Mouse (Mus musculus) ovary, adult 18-20 months (tissue): ENCODE measurements at regions not wholly inside any gene's neighbourhood (a gene's known extent, or its start where the extent isn't known, plus 50 kb on each side); places are given as distances from the start of the nearest gene placed in this dataset.
"Not testable (repeated sequence)": the region's sequence is repeated elsewhere in the genome, so short reads cannot be mapped to it uniquely, and the experiment has no call there.

Experiments
- DNase-seq: peaks from one replicate; pipeline ENCODE4 v3.0.0; 2022; ENCODE audit warnings: low spot score, mixed read lengths

GRCm38 (mm10) chr16:55758707-55759067, 80.0 kb downstream of the Nfkbiz start:
- DNase-seq = no peak

DNA sequence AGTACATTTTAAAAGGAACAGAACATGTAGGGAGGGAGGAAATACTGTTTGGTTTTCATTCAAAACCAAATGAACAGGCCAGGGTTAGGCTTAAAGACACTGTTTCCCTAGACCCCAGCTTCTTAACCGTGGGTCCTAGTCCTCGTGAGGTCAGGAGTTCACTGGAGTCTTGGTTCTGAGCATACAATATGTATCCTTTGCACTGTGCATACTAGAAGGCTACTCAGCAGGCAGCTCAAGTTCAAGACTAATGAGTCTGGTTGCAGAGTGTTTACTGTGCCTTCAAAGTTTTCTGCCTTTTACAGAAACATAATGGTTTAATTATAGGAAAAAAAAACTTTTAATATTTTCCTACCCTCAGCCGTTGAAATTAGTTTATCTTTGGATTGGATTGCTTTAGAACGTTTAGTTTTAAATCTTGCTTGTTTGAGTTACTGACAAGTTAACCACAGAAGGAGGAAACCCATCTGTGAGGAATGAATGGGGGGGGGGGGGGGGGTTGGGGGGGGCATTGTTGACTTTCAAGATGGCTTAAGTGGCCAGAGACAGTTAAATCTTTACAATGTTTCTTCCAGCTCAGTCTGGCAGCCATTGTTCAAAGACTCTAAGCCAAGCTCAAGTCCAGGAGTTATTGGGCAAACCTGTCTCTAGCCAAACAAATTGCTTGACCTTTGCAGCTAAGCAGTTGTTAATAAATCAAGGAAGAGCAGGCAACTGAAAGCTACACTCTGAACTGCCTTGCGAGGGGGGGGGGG, 80.6 kb downstream of the Nfkbiz start:
- no peak for DNase-seq

GRCm38 (mm10) chr16:55757422-55757815, 81.3 kb downstream of the Nfkbiz start:
- not testable (repeated sequence) for DNase-seq

DNA sequence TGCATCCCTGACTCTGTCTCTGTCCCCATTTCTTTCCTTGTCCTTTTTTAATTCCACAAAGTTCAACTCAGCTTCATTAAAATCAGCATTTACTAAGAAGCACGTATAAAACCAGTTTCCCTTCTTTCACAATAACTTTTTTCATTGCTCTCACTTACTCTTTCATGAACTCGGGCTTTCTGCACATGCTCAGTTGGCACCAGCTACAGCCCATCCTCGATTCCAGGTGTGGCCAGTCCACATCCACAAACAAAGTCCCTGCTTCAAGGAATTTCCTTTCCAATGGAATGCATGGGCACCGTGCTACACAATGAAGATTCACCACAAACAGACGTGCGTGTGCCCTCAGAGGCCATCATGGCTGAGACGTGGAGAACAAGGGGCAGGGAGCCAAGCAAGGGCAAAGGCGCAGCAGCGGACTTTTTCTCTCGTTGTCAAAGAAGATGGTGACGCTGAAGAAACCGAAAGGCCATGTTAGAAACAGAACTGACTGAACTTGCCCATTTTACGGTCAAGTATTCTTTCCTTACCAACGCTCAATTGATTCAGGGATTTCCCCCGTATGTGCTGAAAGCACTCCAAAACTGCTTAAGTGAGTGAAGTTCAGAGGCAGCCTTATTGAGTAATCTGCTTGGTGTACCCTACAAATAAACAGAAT, 81.8 kb downstream of the Nfkbiz start:
- no peak for DNase-seq

DNA sequence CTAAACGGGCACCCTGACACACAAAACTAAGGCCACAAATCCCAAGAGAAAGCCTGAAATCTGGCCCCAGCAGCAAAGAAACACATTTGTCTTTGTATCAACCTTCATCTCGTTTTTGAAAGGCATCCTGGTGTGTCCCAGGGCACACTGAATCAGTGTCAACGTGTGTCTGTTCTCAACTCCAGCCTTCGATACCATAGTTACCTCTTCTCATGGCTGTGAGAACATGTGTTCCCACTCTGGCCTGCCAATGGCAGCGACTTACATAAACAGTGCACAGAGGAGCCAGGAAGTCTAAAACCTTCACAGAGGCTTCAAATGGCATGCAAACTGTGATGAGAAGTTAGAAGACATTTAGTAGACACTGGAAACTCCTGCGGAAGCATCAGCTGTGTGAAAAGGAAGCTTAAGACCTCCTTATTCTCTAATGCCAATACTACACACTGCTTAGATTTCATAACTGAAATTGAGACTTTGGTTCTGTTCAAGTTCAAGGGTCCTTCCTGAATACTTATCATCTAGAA, 83.3 kb downstream of the Nfkbiz start:
- DNase-seq = no peak

DNA sequence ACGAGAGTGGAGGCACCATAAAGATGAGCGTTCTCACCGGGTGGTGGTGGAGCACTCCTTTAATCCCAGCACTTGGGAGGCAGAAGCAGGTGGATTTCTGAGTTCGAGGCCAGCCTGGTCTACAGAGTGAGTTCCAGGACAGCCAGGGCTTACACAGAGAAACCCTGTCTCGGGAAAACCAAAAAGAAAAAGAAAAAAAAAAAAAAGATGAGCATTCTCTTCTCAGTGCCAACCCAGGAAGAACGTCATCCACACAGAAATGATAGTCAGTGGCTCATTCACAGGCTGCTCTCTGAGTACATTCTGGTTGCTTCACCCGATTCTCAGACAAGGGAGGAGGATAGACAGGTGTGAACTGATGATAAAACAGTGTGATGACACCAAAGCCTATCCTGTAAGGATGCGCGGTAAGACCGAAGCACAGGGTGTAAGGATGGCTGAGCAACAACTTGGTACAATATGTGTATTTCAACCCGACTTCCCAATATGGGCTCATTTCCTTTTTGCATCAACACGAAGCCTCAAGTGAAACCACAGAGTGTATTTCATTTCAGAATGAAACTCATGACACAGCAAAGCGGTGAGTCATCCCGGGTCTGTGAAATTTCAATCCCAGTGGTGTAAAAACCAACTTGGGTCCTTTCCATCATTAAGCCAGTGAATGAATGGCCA, 84.5 kb downstream of the Nfkbiz start:
- DNase-seq = no peak

DNA sequence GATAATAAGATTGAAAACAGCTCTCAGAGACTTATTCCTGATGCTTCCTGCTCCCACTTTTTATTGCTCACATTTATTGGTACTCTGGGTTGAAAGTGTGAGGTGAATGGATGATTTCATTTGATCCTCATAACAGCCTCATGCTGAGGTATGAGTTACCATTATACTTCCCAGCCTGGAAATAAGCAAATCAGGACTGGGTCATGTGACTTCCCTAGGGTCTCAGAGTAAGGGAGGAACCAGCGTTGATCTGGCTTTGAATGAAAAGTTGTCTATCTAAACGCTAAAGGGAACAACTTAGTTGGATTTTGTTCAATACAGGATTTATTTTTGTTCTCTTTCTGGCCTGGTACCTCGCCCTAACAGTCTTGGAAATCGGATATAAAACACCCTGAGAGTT, 85.3 kb downstream of the Nfkbiz start:
- DNase-seq = no peak

DNA sequence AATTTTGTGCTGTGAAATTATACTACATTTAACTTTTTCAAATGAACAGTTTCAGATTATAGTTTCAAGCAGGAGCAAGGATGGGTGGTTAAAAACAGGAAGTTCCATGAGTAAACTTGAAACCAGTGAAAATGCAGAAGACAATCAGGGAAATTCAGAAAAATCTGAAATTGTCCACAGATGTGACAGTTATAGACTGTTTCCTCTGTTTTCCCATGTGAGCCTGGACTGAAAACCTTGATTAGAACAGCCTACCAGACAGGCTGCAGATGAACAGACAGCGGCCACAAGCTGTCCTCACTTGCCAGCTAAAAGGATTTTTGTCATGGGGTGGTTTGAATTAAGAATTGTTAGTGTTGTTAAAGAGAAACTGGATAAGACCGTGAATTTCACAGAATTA, 91.4 kb downstream of the Nfkbiz start:
- DNase-seq = no peak

DNA sequence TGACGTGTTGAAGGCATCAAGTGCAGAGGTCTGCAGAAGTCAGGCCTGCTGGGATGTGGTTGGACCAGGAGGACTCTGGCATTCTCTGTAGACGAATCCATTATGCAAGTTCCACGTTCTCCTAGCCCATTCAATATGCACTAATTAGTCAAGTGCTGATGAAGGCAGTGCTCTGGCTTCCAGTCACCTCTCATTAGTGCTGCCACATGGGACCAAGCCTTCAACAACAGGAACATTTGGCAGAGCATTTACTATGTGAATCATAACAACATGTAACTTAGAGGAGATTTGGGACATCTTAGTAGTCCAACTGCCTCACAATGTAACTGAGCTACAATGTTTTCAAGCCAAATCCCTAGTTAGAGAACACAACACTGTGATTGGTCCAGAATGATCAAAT, 92.5 kb downstream of the Nfkbiz start:
- no peak for DNase-seq

DNA sequence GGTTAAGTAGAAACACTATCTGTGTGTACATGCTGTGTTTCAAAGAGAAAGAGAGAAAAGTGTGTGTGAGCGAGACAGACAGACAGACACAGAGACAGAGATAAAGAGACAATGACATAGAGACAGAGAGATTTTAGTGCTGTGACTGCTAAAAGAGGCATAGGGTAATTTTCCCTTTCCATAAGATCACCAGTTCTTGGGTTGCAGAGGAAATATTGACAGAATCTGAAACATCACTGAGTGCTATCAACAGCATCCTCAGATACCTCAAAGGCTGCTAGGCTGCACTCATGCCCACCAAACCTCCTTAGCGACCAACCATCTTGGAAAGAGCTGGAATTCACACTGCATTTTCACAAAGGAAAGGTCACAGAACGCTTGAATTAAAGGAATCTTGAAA, 93.6 kb downstream of the Nfkbiz start:
- DNase-seq = no peak

DNA sequence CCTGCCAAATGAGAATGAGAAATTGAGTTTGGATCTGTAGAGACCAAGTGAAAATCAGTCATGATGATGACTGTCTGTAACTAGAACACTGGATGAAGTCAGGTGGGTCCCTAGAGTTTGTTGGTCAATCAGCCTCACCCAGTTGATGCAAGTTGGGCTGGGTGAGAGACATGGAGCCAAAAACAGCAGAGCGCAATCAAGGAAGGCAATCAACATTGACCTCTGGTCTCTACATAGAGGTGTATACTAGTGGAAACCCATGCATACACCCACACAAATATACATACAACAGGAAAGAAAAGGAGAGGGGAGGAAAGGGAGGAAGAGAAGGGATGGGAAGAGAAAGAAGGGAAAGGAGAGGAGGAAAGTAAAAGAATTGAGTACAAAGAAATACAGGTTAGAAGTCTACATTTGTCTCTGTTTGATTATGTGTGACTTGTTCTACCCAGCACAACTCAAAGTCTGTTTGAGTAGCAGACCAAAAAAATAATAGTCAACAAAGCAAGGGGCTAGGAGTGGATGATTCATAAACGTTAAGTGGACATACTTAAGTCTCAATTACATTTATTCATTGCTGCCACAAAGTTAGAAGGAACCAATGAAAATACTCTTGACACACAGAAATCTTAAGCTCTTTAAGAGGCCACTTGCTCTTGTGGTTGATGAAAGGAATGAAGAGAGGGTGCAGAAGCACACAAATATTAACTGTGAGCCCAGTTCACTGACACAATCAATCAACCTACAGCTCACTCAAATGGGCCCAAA, 97.4 kb downstream of the Nfkbiz start:
- no peak for DNase-seq

DNA sequence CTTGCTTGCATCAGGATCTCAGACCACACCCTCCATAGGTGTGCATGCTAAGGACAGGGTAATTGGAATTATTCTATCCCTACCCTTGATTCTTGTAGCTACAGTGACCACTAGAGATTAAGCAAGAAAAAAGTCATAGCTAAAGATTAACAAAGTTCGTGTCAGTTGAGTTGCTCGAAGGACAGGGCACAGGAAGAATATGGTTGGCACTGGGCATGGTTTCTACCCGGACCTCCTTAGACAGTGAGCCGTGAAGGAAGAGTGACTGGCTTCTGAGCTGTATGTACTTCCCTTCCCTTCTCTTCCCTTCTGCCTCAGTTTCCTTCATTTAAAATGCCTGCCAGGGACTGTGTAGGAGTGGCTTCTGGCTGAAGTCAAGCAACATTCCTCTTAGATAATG, 100.0 kb downstream of the Nfkbiz start:
- no peak for DNase-seq

DNA sequence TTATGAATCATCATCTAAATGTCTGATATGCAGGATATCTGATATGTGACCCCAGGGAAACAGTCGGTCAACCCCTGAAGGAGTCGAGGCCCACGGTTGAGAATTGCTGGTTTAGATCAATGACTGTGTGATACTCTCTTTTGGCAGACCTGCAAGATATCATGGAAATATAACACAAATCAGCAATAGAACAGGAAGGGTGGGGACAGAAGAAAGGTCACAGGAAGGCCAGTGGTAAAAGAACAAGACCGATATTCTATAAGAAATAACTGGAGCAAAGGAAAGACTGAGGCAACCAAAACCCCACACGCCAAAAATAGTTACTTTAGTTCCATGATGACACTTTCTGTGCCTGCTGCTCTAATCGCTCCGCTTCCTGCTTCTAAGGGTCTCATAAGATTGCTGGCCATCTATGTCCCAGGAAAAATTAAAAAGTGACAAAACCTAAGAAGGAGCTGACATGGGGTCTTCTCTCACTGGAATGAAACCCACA, 103.2 kb downstream of the Nfkbiz start:
- DNase-seq = no peak

- no peak for DNase-seq
Measured at GRCm38 (mm10) chr16:55734301-55734700, 104.4 kb downstream of the Nfkbiz start.

DNA sequence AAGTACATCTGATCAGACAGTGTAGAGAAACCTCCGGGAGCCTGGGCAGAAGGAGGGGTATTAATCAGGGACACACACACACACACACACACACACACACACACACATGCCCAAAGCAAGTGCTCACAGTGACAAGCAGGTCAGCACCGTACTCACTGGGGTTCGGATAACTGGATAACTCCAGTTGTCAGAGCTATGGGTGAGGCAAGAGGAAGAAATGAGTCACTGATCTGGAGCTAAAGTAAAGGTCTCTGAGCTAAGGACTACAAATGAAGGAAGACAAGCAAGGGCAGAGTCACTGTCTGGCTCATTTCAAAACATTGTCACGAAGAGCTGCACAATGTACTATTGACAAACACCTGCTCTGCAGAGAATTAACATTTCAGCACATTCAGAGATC, 104.9 kb downstream of the Nfkbiz start:
- DNase-seq = no peak

GRCm38 (mm10) chr16:55731003-55731402, 107.7 kb downstream of the Nfkbiz start:
- no peak for DNase-seq

GRCm38 (mm10) chr16:55726538-55726937, 112.2 kb downstream of the Nfkbiz start:
- no peak for DNase-seq

GRCm38 (mm10) chr16:55720430-55720829, 118.3 kb downstream of the Nfkbiz start:
- no peak for DNase-seq

DNA sequence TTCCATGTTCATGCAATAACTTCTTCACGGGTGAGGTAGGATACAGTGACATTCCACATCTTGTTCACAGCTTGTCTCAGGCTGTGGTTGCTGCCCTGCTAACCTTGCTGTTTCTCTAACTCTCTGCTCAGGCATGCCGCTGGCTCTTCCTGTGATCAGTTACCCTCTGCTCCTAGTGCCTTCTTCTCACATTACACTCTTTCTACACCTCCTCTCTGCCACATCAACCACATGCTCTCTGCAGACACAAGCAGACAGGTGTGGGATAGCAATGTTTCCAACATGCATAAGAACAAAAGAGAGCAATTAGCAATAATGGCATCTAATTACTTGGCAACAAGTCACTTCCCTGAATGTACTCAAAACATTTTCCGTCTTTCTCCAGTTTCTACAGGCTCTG, 128.7 kb downstream of the Nfkbiz start:
- DNase-seq = no peak

DNA sequence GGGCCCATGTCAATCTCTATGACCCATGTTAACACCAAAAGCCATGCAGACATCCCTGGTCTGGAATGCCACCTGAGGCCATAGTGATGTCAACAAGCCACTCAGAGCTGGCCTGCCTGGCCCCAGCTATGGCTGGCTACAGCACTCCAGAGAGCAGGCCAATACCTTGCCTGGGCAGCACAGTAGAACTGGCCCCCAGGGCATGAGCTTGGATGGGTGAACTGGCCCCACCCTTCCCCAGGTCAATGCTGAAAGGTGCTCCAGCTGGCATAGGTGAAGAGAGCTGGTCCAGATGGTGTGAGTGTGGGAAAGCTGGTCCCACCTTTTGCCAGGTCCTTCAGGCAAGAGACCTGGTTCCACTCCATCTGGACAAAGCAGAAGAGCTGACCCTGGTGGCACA, 132.2 kb downstream of the Nfkbiz start:
- DNase-seq = no peak

DNA sequence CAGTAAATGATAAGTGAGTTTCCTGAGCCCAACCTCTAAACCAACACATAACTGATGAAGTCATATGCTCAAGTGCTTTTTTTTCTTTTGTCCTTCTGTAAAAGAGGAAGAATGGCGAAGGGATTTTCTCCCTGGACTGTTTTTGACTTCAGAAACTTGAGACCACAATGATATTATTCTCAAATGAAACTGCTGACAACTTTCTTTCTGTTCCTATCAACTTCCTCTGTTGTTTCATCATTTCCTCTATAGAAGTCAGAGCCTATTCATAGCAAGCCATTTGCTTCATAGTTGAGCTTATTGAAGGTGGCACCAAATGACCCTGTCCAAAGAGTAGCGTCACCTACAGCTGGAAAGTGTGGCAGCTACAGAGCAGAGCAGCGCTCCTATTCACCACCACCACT, 140.2 kb downstream of the Nfkbiz start:
- no peak for DNase-seq

- DNase-seq = no peak
Measured at GRCm38 (mm10) chr16:55691069-55691468, 147.6 kb downstream of the Nfkbiz start.
